Mouse (Mus musculus) midbrain, embryonic 13.5 days (tissue): ENCODE measurements around the gene Gm17455. TPM values are rescaled to one million over a fixed set of nuclear protein-coding genes. Genes with fewer than 3 reads are reported as not detected.

Experiments
- ATAC-seq: fragments of 200-750 bp; cut with Nextera tagmentation; 2 replicates; pipeline ENCODE4 v1.8.0; 2017; ENCODE audit warnings: mild to moderate bottlenecking, moderate TSS enrichment, moderate library complexity
- H3K27ac ChIP-seq: fragments of 300-500 bp; sonication (generic); 2 replicates; pipeline ENCODE4 v1.5.1; 2015; ENCODE audit warnings: inconsistent platforms, mild to moderate bottlenecking, moderate library complexity
- H3K27me3 ChIP-seq: fragments of 300-500 bp; sonication (generic); 2 replicates; pipeline ENCODE4 v1.6.1; 2015; ENCODE audit warnings: mild to moderate bottlenecking, inconsistent platforms
- H3K36me3 ChIP-seq: fragments of 300-500 bp; sonication (generic); 2 replicates; pipeline ENCODE4 v1.6.1; 2015; ENCODE audit warnings: mild to moderate bottlenecking, inconsistent platforms
- H3K4me1 ChIP-seq: fragments of 300-500 bp; sonication (generic); replicated peaks from 2 replicates; pipeline ENCODE4 v1.6.1; 2015; ENCODE audit warnings: inconsistent platforms
- H3K4me2 ChIP-seq: fragments of 300-500 bp; sonication (generic); replicated peaks from 2 replicates; pipeline ENCODE4 v1.6.1; 2015; ENCODE audit warnings: moderate library complexity, mild to moderate bottlenecking, inconsistent platforms
- H3K4me3 ChIP-seq: fragments of 300-500 bp; sonication (generic); replicated peaks from 2 replicates; pipeline ENCODE4 v1.5.1; 2015; ENCODE audit warnings: mild to moderate bottlenecking, inconsistent platforms
- H3K9ac ChIP-seq: fragments of 300-500 bp; sonication (generic); replicated peaks from 2 replicates; pipeline ENCODE4 v1.6.1; 2015; ENCODE audit warnings: mild to moderate bottlenecking, inconsistent platforms
- H3K9me3 ChIP-seq: fragments of 300-500 bp; sonication (generic); 2 replicates; pipeline ENCODE4 v1.6.1; 2016; ENCODE audit warnings: mild to moderate bottlenecking, inconsistent platforms
- WGBS: fragments of 180-500 bp; shearing (Covaris S2); methylation state at CpG from one replicate; pipeline ENCODE4 v1.1.7; 2015; 5-methylcytosine and 5-hydroxymethylcytosine counted together
- polyA plus RNA-seq: library from polyadenylated mRNA; unstranded; fragments of >200 nt; fragmentation: Nextera tagmentation; extraction: Ambion mirVana; gene quantifications from 2 replicates; pipeline ENCODE4 v1.2.1, GENCODE M21; 2015

Gene Gm17455
- polyA plus RNA-seq, 1 experiment from 2014 or later = 7.9 TPM

DNA sequence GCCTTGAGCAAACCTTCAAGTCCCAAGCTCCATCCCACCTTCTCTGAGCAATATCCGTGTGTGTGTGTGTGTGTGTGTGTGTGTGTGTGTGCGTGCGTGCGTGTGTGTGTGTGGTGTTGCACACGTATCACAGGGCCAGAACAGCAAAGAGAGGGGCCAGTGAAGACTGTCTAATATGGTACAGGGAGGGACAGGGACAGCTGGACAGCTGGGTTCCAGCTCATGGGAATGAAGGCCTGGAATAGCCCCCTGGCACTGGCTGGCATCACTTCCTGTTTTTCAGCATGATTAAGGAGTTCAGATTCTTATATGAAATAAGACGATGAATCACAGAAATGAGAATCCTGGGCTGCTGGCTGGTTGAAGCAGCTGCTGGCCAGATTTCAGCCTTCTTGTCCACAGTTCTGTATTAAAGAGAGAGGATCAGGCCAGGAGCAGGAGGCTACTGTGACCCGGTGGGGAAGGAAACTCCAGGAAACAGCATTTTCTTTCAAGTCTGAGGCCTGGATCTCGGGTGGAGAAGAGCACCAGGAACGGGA lies 20.0 kb upstream of the Gm17455 start:
- no peak for ATAC-seq
- Histone ChIP-seq H3K36me3 (no peaks in the 10 kb centered on the region), H3K4me2 (no peak overlapping the region), H3K4me1 (no peaks in the 10 kb centered on the region), H3K27me3 (no peaks in the 10 kb centered on the region), H3K4me3 (no peak overlapping the region), H3K9ac (no peak overlapping the region), H3K27ac (no peak overlapping the region), H3K9me3 (no peaks in the 10 kb centered on the region)
- whole genome bisulfite sequencing = 84% methylated on average over 9 of the region's 9 CpGs

DNA sequence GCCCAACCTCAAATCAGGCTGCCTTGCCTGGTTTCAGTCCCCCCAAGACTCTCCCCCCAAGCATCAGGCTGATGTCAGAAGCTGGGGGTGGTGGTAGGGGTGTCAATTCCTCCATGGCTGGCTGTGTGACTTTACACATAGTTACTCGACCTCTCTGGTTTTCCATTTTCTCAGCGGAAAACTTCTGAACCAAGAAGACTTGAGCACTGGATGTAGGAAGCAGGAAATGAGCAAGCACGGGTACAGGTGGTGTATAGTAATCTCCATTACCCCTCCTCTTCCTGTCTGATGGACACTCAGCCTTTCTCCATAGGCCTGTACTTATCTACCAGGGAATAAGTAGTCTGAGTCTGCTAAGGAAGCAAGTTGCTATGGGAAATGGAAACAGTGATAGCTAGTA lies 19.3 kb upstream of the Gm17455 start:
- no peaks in the 10 kb centered on the region for H3K4me1 ChIP-seq
- no peak overlapping the region for H3K4me3 ChIP-seq
- H3K4me2 ChIP-seq = no peak overlapping the region
- no peaks in the 10 kb centered on the region for H3K27me3 ChIP-seq
- no peak overlapping the region for H3K9ac ChIP-seq
- H3K27ac ChIP-seq = no peak overlapping the region
- ATAC-seq = no peak
- no peaks in the 10 kb centered on the region for H3K9me3 ChIP-seq
- 76% methylated on average over 3 of the region's 3 CpGs for WGBS
- H3K36me3 ChIP-seq = no peaks in the 10 kb centered on the region

DNA sequence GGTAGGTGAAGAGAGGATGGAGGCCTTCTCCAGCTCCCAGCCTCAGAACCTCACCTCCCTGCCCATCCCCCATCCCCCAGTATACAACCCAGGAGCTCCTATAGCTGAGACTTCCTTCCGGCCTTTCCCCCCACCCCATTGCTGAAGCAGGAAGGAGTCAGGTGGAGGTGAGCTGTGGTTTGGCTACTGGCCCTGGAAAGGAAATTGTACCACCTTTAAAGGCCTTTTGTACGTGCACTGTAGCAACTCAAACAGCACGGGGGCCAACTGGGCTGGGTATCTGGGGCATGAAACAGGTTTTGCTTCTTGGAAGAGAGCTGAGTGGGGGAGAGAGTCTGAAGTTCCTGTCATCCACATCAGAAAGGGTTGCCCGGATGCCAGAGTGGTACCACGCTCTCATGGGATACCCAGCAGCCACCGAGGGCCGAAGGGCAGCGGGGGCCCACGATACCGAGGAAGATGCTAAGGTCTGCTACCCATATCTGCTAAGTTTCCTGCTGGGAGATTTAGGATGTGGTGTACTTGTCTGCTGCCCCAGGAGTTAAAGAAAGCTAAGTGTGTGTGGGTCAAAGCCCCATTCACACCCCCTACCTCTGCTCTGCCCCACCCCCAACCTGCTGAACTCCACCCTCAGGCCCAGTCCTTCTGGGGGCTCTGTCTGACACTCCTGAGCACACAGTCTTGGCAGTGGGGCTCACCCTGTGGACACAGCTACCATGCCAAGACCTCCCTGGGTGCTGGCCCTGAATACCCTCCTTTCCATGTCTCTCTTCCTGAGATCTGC lies 18.2 kb upstream of the Gm17455 start:
- ATAC-seq = no peak
- 73% methylated on average over 10 of the region's 10 CpGs for WGBS
- H3K4me3 ChIP-seq = no peak overlapping the region

DNA sequence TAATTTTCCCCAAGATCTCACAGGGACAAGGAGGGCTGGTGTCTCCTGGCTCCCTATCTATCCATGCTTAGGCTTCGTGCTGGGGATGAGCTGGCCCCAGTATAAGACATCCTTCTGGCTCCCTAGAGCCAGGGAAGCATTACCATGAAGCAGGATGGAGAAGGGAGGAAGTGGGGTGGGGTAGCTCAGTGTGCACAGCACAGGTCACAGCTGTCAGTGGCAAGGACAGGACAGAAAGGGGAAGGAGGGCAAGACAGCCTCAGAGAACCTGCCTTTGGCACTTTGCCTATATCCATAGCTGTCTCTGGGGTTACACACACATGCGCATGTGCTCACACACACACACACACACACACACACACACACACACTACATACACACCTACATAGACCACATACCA lies 11.2 kb upstream of the Gm17455 start:
- WGBS = 78% methylated on average over 1 of the region's 2 CpGs
- Histone ChIP-seq H3K4me3 (no peak overlapping the region), H3K4me1 (peaks cover 9% of the 10 kb centered on the region), H3K9me3 (no peaks in the 10 kb centered on the region), H3K4me2 (no peak overlapping the region), H3K27me3 (no peaks in the 10 kb centered on the region), H3K27ac (no peak overlapping the region), H3K36me3 (no peaks in the 10 kb centered on the region), H3K9ac (no peak overlapping the region)
- ATAC-seq = no peak

More for the DNA sequence above, 18.2 kb upstream of the Gm17455 start:
- Histone ChIP-seq H3K9me3 (no peaks in the 10 kb centered on the region), H3K4me2 (no peak overlapping the region), H3K4me1 (no peaks in the 10 kb centered on the region), H3K27me3 (no peaks in the 10 kb centered on the region), H3K27ac (no peak overlapping the region), H3K9ac (no peak overlapping the region), H3K36me3 (no peaks in the 10 kb centered on the region)

DNA sequence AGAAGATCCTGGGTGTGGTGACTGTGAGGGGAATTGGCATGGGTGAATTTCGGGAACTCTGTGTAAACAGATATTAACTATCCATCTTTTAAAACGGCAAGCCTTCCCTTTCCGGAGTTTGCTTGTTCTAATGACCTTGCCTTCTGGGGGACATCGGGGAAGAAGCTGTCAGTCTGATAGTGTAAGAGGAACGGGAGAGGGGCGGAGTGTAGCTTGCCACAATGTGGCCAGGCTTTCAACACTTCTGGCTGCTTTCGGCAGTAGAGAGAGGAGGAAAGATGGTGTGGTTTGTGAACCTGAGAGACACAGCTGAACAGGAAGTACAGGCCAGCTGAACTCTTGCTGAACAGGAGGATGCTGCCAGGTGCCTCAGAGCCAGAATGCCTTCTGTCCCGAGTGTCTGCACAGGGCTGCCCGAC lies 10.1 kb upstream of the Gm17455 start:
- no peaks in the 10 kb centered on the region for H3K27me3 ChIP-seq
- H3K36me3 ChIP-seq = no peaks in the 10 kb centered on the region
- no peak overlapping the region for H3K27ac ChIP-seq
- H3K4me3 ChIP-seq = no peak overlapping the region
- H3K9ac ChIP-seq = no peak overlapping the region
- H3K9me3 ChIP-seq = no peaks in the 10 kb centered on the region
- H3K4me2 ChIP-seq = no peak overlapping the region
- no peak for ATAC-seq
- peaks cover 9% of the 10 kb centered on the region for H3K4me1 ChIP-seq
- WGBS = 70% methylated on average over 9 of the region's 9 CpGs

DNA sequence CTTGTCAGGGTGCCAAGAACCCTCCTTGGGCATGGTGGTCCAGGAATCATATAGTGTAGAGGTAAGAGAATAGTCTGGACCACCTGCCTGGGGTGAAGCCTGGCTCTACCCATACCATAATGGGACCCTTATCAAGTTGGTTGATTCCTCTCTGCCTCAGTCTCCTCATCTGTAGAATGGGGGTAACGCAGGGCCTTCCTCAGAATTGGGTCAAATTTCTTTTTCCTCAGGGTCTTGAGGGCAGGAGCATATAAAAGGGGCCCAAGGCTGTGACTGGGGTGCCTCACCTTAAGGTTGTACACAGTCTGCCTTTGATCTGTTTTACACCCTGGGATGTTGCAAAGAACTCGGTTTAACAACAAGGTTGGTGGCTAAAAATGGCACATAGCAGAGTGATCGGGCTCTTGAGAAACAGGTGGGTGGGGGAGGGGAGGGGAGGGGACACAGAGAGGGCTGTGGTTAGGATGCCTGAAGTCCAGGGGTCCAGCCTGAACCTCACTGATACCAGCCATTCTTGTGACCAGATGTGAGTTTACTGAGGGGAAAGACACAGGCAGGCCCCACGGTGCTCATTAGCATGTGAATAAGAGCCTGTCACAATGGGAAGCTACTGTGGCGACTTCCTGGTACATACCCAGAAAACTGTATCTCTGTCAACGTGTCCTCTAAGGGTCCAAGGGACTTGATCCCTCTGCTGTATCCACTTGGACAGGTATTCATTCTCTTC lies 9.2 kb upstream of the Gm17455 start:
- H3K9ac ChIP-seq = no peak overlapping the region
- no peaks in the 10 kb centered on the region for H3K9me3 ChIP-seq
- H3K4me1 ChIP-seq = peaks cover 9% of the 10 kb centered on the region
- WGBS = 30% methylated on average over 6 of the region's 6 CpGs
- H3K4me3 ChIP-seq = no peak overlapping the region
- no peak overlapping the region for H3K27ac ChIP-seq
- ATAC-seq = no peak
- H3K4me2 ChIP-seq = no peak overlapping the region
- no peaks in the 10 kb centered on the region for H3K36me3 ChIP-seq
- H3K27me3 ChIP-seq = no peaks in the 10 kb centered on the region

DNA sequence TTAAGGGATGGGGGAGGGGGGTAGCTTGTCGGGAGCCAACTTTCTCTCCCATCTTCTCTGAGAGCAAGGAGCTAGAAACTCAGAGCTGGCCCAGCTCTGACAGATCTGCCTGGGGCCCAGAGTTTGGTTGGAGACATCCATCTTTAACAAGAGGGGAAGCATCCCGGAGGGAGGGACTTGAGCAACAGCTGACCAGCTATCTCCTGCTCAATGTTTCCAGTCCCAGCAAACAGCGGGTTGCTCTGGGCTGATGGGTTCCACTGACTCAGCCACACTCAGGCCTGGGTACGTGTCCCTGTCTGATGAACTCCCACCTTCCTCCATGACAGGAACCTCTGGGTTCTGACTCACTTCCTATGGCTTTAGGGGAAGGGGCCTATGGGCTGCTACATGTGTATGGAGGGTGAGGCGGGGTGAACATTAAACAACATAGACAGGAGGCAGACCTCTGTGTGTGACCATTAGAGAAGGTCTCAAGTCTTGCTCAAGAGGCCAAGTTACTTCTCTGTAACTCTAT lies 8.6 kb upstream of the Gm17455 start:
- 62% methylated on average over 5 of the region's 5 CpGs for WGBS
- no peaks in the 10 kb centered on the region for H3K36me3 ChIP-seq
- no peak overlapping the region for H3K27ac ChIP-seq
- H3K4me1 ChIP-seq = peaks cover 9% of the 10 kb centered on the region
- no peak overlapping the region for H3K4me3 ChIP-seq
- no peak overlapping the region for H3K9ac ChIP-seq
- ATAC-seq = no peak
- no peak overlapping the region for H3K4me2 ChIP-seq
- H3K9me3 ChIP-seq = no peaks in the 10 kb centered on the region
- no peaks in the 10 kb centered on the region for H3K27me3 ChIP-seq

DNA sequence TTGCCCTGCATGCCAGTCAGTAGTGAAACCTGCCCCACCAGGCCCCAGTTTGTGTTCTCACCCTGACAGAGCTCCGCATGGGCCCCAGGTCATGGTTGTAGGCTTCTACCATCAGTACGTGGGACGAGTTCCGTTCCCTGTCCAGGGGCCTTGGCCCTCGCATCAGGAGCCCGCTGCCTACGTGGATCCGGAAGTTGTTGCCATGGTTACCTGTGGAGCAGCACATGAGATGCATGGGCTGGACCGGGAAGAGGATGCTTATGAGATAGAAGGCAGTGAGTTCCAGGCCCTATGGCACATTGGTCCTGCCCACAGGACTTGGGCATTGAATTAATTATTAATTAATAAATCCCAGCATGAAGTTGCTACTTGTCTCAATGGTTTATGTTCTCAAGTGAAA lies 7.9 kb upstream of the Gm17455 start:
- WGBS = 83% methylated on average over 9 of the region's 9 CpGs
- H3K4me2 ChIP-seq = no peak overlapping the region
- ATAC-seq = no peak; the same call in 1 of the 2 replicates

DNA sequence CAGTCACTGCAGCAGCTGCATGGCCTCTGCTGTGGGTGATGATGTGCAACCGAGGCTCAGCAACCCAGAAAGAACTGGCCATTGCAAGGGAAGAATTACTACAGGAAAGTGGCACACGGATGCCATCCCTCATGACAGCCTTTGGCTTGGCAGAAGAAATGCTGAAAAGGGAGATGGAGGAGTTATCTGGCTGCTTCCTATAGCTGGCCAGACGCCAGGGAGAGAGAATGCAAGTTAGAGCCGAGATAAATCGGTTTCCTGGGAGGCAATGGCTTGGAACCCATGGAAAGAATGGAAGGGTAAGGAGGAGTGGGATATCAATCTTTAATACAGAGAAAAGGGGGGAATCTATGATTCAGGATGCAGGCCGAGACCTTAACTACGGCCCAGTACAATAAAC lies 4.6 kb upstream of the Gm17455 start:
- Histone ChIP-seq H3K4me1 (peaks cover 22% of the 10 kb centered on the region), H3K4me3 (no peak overlapping the region), H3K27me3 (no peaks in the 10 kb centered on the region), H3K4me2 (no peak overlapping the region), H3K27ac (no peak overlapping the region), H3K9me3 (no peaks in the 10 kb centered on the region), H3K9ac (no peak overlapping the region), H3K36me3 (no peaks in the 10 kb centered on the region)
- no peak for ATAC-seq
- WGBS = 80% methylated on average over 7 of the region's 7 CpGs

More for the DNA sequence above, 7.9 kb upstream of the Gm17455 start:
- H3K36me3 ChIP-seq = no peaks in the 10 kb centered on the region
- H3K9ac ChIP-seq = no peak overlapping the region
- H3K27ac ChIP-seq = no peak overlapping the region
- H3K4me3 ChIP-seq = no peak overlapping the region
- H3K9me3 ChIP-seq = no peaks in the 10 kb centered on the region
- H3K4me1 ChIP-seq = peaks cover 9% of the 10 kb centered on the region
- no peaks in the 10 kb centered on the region for H3K27me3 ChIP-seq

DNA sequence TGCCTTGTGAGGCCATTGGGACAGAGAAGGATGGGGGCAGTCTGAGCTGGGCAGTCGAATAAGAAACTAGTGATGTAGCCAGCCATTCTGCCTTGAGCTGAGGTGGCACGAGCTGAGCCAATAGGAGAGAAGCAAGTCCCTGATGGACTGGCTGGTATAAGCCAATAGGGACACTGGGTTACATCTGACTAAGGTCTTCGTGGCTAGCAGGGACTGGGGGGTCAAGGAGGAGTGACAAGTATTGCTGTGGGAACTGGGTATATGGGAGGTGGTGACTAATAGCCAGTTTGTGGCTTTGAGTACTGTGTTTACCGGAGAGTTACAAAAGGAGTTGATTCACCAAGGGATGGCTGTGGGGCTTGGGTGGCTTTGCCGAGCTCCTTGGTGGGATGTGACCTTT lies 3.9 kb upstream of the Gm17455 start:
- Histone ChIP-seq H3K36me3 (no peaks in the 10 kb centered on the region), H3K4me1 (peaks cover 21% of the 10 kb centered on the region), H3K9ac (no peak overlapping the region), H3K27me3 (no peaks in the 10 kb centered on the region), H3K9me3 (no peaks in the 10 kb centered on the region), H3K4me2 (no peak overlapping the region), H3K27ac (no peak overlapping the region), H3K4me3 (no peak overlapping the region)
- no peak for ATAC-seq
- 73% methylated on average over 5 of the region's 5 CpGs for WGBS

DNA sequence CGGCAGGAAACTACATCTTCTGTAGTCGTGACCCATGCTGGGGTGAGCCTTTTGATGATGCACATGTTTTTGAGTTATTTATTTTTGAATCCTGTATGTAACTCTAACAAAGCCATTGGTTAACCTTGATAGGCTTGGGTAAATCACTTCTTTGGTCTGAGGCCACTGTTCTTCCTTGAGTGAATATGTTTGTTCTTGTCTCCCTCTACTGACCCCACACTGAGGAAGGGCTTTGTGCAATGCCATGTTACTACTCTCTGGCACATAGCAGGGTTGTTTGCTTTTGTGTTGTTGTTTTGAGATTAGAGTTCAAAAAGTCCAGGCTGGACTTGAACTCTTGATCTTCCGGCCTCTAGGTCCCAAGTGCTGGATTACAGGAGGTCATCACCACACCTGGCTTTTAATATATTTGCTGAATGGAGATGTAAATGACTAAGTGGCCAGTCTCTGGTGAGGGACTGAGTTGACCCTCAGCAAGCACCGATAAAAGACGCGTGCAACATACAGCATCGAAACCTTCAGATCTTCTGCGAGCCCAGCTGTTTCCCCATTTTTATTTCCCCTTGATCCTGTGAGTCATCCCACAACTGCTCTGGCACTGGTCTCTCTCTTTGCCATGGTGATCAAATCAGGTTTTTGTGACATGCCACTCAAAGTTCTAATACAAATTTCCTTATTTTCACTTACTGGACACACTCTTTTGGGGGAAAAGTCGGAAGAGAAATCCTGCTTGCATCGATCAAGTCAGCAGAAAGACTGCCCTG lies 1.3 kb upstream of the Gm17455 start:
- H3K4me2 ChIP-seq = no peak overlapping the region
- H3K27me3 ChIP-seq = no peaks in the 10 kb centered on the region
- H3K9ac ChIP-seq = no peak overlapping the region
- H3K9me3 ChIP-seq = no peaks in the 10 kb centered on the region
- H3K27ac ChIP-seq = no peak overlapping the region
- no peaks in the 10 kb centered on the region for H3K36me3 ChIP-seq
- no peak overlapping the region for H3K4me3 ChIP-seq
- H3K4me1 ChIP-seq = peaks cover 17% of the 10 kb centered on the region
- 91% methylated on average over 10 of the region's 10 CpGs for WGBS
- no peak for ATAC-seq
